Mouse (Mus musculus) heart, embryonic 11.5 days (tissue): ENCODE data around the gene Agl. TPM values are rescaled to one million over a fixed set of nuclear protein-coding genes. Genes with fewer than 3 reads are reported as not detected.
A peak's percentile ranks its signal among the peaks of the same experiment; 100 is the strongest.
"Not testable (repeated sequence)": the region's sequence is repeated elsewhere in the genome, so short reads cannot be mapped to it uniquely, and the experiment has no call there.

Source experiments
- ATAC-seq: fragments of 200-750 bp; cut with Nextera tagmentation; replicated peaks from 2 replicates; pipeline ENCODE4 v1.8.0; 2017; ENCODE audit warnings: moderate library complexity; ENCODE audit not compliant: insufficient number of reproducible peaks, low FRiP score, low TSS enrichment
- H3K27ac ChIP-seq: fragments of 300-500 bp; sonication (generic); 2 replicates; pipeline ENCODE4 v1.5.1; 2014; ENCODE audit warnings: mild to moderate bottlenecking, low read depth, low read length
- H3K27me3 ChIP-seq: fragments of 300-500 bp; sonication (generic); 2 replicates; pipeline ENCODE4 v1.6.1; 2014; ENCODE audit warnings: mild to moderate bottlenecking, low read length, mixed read lengths; ENCODE audit not compliant: control insufficient read depth, insufficient read depth
- H3K36me3 ChIP-seq: fragments of 300-500 bp; sonication (generic); 2 replicates; pipeline ENCODE4 v1.6.1; 2014; ENCODE audit warnings: mild to moderate bottlenecking, low read length, moderate library complexity, mixed read lengths; ENCODE audit not compliant: control insufficient read depth, insufficient read depth
- H3K4me1 ChIP-seq: fragments of 300-500 bp; sonication (generic); 2 replicates; pipeline ENCODE4 v1.6.1; 2014; ENCODE audit warnings: low read length; ENCODE audit not compliant: control insufficient read depth, insufficient read depth
- H3K4me2 ChIP-seq: fragments of 300-500 bp; sonication (generic); 2 replicates; pipeline ENCODE4 v1.6.1; 2014; ENCODE audit warnings: mild to moderate bottlenecking, moderate library complexity
- H3K4me3 ChIP-seq: fragments of 300-500 bp; sonication (generic); 2 replicates; pipeline ENCODE4 v1.5.1; 2014; ENCODE audit warnings: low read depth, low read length
- H3K9ac ChIP-seq: fragments of 300-500 bp; sonication (generic); 2 replicates; pipeline ENCODE4 v1.6.1; 2014; ENCODE audit warnings: mild to moderate bottlenecking, low read depth, low read length, moderate library complexity
- H3K9me3 ChIP-seq: fragments of 300-500 bp; sonication (generic); replicated peaks from 2 replicates; pipeline ENCODE4 v1.6.1; 2016; ENCODE audit warnings: low read length; ENCODE audit not compliant: control insufficient read depth
- WGBS: fragments of 180-500 bp; shearing (Covaris S2); extraction: QIAGEN DNeasy Blood & Tissue Kit; methylation state at CpG from one replicate; pipeline ENCODE4 v1.1.7; 2014; ENCODE audit not compliant: insufficient replicate concordance; 5-methylcytosine and 5-hydroxymethylcytosine counted together
- polyA plus RNA-seq: library from polyadenylated mRNA; unstranded; fragments of >200 nt; fragmentation: Nextera tagmentation; extraction: Ambion mirVana; gene quantifications from 2 replicates; pipeline ENCODE4 v1.2.1, GENCODE M21; 2014

The Agl gene
- polyA plus RNA-seq, 1 experiment from 2014 or later: 49.2 TPM

DNA sequence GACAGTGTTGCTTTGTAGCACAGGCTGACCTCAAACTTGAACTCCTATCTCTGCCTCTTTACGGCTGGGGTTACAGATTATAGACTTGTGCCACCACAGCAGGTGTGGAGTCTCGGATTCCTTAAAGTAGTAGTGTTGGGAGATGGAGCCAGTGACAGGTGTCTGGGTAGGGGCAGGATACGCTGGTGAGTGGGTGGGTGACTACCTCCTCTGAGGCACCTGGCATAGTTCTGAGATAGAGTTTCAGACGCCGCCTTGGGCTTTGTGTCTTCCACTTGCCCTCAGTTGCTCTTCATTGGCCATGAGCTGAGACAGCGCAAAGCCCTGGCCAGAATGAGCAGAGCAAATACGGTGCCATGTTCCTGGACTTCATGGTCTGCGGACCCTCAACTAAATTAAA is 22.1 kb downstream of the Agl start:
- ATAC-seq: no peak
- no peaks in the 10 kb centered on the region for H3K27me3 ChIP-seq
- H3K9ac ChIP-seq: no peak overlapping the region
- no peak overlapping the region for H3K27ac ChIP-seq
- H3K4me1 ChIP-seq: no peaks in the 10 kb centered on the region
- 88% methylated on average over 8 of the region's 8 CpGs for WGBS
- H3K9me3 ChIP-seq: no peaks in the 10 kb centered on the region
- no peak overlapping the region for H3K4me3 ChIP-seq
- no peak overlapping the region for H3K4me2 ChIP-seq
- peaks cover 3% of the 10 kb centered on the region for H3K36me3 ChIP-seq

DNA sequence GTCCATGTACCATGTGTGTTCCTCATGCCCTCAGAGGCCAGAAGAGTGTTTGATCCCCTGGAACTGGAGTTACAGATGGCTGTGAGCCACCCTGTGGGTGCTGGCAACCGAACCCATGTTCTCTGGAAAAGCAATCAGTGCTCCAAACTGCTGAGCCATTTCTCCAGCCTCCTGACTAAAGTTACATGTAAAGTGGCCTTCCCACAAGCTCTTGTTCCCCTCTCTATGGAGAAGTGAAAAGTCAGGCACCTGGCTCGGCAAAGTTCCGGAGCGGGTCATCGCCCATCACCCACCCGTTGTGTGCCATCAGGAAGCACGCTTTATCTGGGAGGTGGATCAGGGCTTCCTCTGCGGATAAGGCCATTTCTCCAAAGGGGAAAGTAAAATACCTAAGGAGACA is 23.2 kb downstream of the Agl start:
- Histone ChIP-seq H3K9me3 (no peaks in the 10 kb centered on the region), H3K36me3 (peaks cover 5% of the 10 kb centered on the region; the same call in 1 of the 2 replicates), H3K27ac (no peak overlapping the region), H3K27me3 (no peaks in the 10 kb centered on the region), H3K4me3 (no peak overlapping the region), H3K9ac (no peak overlapping the region), H3K4me1 (no peaks in the 10 kb centered on the region), H3K4me2 (no peak overlapping the region)
- no peak for ATAC-seq
- 88% methylated on average over 8 of the region's 8 CpGs for WGBS

DNA sequence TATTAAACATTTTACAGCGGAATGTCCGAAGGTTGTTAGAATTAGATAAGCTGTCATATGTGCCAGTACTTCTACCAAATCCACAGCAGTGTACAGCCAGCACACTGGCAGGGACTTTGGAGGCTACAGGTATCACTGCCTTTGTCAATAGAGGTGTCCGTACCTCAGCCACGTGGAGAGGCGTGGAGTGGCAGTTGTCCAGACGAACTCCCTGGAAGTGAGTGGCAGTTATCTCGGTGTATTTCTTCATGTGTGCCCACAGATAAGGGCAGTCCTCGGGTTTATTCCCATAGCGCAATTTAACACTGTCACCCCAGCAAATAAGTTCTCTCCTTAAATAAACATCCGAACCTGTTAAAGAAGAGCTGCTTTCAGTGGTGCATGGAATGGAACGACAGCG is 23.7 kb downstream of the Agl start:
- peaks cover 5% of the 10 kb centered on the region; the same call in 1 of the 2 replicates for H3K36me3 ChIP-seq
- ATAC-seq: no peak

DNA sequence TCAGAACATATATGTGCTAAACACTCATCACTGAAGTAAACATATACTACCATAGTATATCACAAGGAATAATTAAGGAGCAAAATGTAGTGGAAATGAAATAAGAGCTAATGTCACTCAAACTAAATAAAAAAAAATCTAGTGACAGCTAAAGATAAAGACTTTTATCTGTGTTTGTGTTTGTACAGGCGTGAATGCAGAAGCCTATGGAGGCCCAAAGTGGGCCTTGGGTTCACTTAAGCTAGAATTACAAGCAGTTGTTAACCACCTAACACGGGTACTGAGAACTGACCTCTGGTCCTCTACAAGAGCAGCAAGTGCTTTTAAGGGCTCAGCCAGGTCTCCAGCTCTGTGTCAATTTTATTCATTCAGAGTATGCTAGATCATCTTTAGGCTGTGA is 31.0 kb downstream of the Agl start:
- WGBS: 75% methylated on average over 2 of the region's 2 CpGs
- no peak overlapping the region for H3K4me2 ChIP-seq
- ATAC-seq: no peak
- H3K4me1 ChIP-seq: no peaks in the 10 kb centered on the region
- H3K9me3 ChIP-seq: no peaks in the 10 kb centered on the region
- no peak overlapping the region for H3K4me3 ChIP-seq
- H3K36me3 ChIP-seq: peaks cover 25% of the 10 kb centered on the region
- H3K27me3 ChIP-seq: no peaks in the 10 kb centered on the region
- no peak overlapping the region for H3K27ac ChIP-seq
- H3K9ac ChIP-seq: no peak overlapping the region

More for the DNA sequence above, 23.7 kb downstream of the Agl start:
- H3K9me3 ChIP-seq: no peaks in the 10 kb centered on the region
- no peaks in the 10 kb centered on the region for H3K4me1 ChIP-seq
- H3K27me3 ChIP-seq: no peaks in the 10 kb centered on the region
- no peak overlapping the region for H3K4me2 ChIP-seq
- no peak overlapping the region for H3K4me3 ChIP-seq
- no peak overlapping the region for H3K27ac ChIP-seq
- 80% methylated on average over 12 of the region's 12 CpGs for WGBS
- no peak overlapping the region for H3K9ac ChIP-seq

DNA sequence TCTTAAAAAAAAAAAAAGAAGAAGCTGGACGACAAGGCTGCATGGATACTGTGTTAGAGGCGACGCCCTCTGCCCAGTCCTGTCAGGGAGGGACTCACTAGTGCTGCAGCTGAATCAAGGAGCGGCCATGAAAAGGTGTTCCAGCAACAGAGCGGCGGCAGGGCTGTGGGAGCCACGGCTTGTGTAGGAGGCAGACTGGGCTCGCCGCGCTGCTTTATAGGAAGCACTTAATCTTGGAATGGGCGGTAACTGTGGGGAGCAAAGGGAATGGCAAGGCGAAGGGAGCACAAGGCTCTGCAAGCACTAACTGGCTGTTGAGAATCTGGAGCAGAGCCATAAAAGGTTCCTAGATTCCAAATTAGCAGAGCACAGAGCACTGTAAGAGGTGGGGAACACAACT is 34.1 kb downstream of the Agl start:
- no peak for ATAC-seq
- no peak overlapping the region for H3K9ac ChIP-seq
- no peaks in the 10 kb centered on the region for H3K27me3 ChIP-seq
- no peaks in the 10 kb centered on the region for H3K9me3 ChIP-seq
- peaks cover 31% of the 10 kb centered on the region for H3K36me3 ChIP-seq
- no peak overlapping the region for H3K27ac ChIP-seq
- 88% methylated on average over 12 of the region's 12 CpGs for WGBS
- H3K4me3 ChIP-seq: no peak overlapping the region
- H3K4me2 ChIP-seq: no peak overlapping the region
- no peaks in the 10 kb centered on the region for H3K4me1 ChIP-seq

DNA sequence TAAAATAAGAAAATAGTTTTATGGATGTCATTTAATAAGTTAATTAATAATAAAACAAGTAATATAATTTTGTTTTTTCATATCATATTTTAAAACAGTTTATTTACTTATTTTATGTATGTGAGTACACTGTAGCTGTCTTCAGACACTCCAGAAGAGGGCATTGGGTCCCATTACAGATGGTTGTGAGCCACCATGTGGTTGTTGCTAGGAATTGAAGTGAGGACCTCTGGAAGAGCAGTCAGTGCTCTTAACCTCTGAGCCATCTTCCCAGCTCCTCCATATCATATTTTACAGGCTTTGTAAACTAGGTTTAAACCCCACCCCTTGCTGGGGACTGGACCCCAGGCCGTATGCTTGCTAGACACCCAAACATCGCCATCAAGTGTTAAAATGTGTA is 36.4 kb downstream of the Agl start:
- no peaks in the 10 kb centered on the region for H3K9me3 ChIP-seq
- H3K27ac ChIP-seq: no peak overlapping the region
- H3K36me3 ChIP-seq: peaks cover 32% of the 10 kb centered on the region
- no peak overlapping the region for H3K9ac ChIP-seq
- H3K4me1 ChIP-seq: no peaks in the 10 kb centered on the region
- ATAC-seq: no peak
- no peak overlapping the region for H3K4me2 ChIP-seq
- 86% methylated on average over 2 of the region's 2 CpGs for WGBS
- H3K27me3 ChIP-seq: no peaks in the 10 kb centered on the region
- no peak overlapping the region for H3K4me3 ChIP-seq

DNA sequence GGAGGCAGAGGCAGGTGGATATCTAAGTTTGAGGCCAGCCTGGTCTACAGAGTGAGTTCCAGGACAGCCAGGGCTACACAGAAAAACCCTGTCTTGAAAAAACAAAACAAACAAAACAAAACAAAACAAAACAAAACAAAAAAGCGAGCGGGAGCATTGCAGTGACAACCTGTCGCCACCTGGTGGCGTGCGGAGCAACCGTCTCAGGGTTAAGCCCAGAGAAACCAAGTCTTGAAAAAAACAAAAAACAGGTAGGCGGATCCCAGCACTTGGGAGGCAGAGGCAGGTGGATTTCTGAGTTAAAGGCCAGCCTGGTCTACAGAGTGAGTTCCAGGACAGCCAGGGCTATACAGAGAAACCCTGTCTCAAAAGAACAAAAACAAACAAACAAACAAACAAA is 41.0 kb downstream of the Agl start:
- ATAC-seq, H3K27ac ChIP-seq, H3K9me3 ChIP-seq, H3K9ac ChIP-seq, H3K4me1 ChIP-seq, H3K4me2 ChIP-seq, H3K27me3 ChIP-seq, H3K4me3 ChIP-seq: not testable (repeated sequence)
- H3K36me3 ChIP-seq: peaks cover 24% of the 10 kb centered on the region
- WGBS: 92% methylated on average over 7 of the region's 7 CpGs

DNA sequence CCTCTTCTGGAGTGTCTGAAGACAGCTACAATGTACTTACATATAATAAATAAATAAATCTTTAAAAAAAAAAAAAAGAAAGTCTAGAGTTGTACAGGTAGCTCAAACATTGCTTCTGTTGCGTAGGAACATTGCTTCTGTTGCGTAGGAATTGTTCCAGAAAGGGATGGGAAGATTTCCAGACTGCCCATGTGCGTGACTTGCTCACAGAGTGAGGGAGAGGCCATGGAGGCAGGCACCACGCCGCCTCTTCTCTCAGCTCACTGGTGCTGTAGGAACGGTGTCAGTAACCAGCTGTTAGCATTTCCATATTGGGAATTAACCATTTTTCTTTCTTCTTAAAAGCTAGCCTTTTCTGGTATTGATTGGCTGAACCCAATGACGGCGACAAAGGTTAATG is 55.1 kb downstream of the Agl start:
- no peaks in the 10 kb centered on the region for H3K4me1 ChIP-seq
- no peak overlapping the region for H3K9ac ChIP-seq
- peaks cover 15% of the 10 kb centered on the region for H3K36me3 ChIP-seq
- ATAC-seq: no peak
- H3K4me2 ChIP-seq: no peak overlapping the region
- H3K4me3 ChIP-seq: no peak overlapping the region
- H3K27me3 ChIP-seq: no peaks in the 10 kb centered on the region
- H3K27ac ChIP-seq: no peak overlapping the region
- H3K9me3 ChIP-seq: no peaks in the 10 kb centered on the region
- 93% methylated on average over 8 of the region's 8 CpGs for WGBS

DNA sequence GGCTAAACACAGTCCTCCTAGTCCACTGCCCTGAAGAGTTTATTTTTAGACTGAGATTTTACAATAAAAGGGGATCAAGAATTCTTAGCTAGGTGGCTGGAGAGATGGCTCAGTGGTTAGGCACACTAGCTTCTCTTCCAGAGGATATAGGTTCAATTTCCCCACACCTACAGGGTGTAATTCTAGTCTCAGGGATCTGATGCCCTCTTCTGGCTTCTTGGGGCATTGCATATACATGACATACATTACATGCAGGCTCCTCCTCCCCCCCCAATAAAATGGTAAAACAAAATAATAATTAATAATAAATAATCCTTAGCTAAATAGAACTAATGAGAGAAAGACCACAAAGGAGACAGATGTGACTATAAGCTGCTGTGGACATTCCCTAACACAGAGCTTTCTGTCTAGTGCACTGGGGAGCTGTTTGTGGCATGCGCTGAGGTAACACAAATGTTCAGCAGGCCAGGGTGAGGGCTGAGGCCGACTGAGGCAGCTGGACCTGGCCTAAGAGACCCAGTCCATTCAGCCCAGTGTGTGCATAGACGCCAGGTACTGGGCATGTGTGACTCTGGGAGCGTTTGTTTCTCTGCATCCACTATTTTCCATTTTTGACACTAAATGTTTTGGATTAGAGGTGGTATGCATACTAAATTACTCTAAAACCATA is 56.6 kb downstream of the Agl start:
- H3K9ac ChIP-seq: no peak overlapping the region
- H3K4me3 ChIP-seq: no peak overlapping the region
- no peaks in the 10 kb centered on the region for H3K4me1 ChIP-seq
- no peaks in the 10 kb centered on the region for H3K27me3 ChIP-seq
- no peaks in the 10 kb centered on the region for H3K9me3 ChIP-seq
- H3K36me3 ChIP-seq: peaks cover 7% of the 10 kb centered on the region
- H3K27ac ChIP-seq: no peak overlapping the region
- no peak overlapping the region for H3K4me2 ChIP-seq
- 87% methylated on average over 4 of the region's 4 CpGs for WGBS
- 0 out of 2 replicates have a peak, but pooled peaks have one; percentile 35 for ATAC-seq
